In genomic region chr7:112199343-112199742, GRCm38 (mm10) we compare ENCODE assay signal across 27 mouse cellular contexts. TPM values are rescaled to one million over a fixed set of nuclear protein-coding genes. Genes with fewer than 3 reads are reported as not detected.
"Had no signal": no experiment of that assay in that cellular context is flagged by ENCODE, and none has a peak within 500 bp of the region (broad histone marks: within the 10 kb centered on the region; RNA-seq: fewer than 3 reads in every experiment).

No protein-coding gene starts in this region.

- H3K4me2 ChIP-seq: heart, embryonic 12.5 days; hindbrain, embryonic 12.5 days; hindbrain, embryonic 14.5 days; intestine, embryonic 15.5 days; limb, embryonic 12.5 days; liver, embryonic 11.5 days; liver, embryonic 13.5 days; liver, embryonic 15.5 days had no signal

- H3K4me3 ChIP-seq: gastrocnemius, adult 2 months; heart, embryonic 10.5 days; heart, embryonic 12.5 days; hindbrain, embryonic 10.5 days; hindbrain, embryonic 12.5 days; intestine, embryonic 15.5 days; limb, embryonic 10.5 days; limb, embryonic 12.5 days; liver, embryonic 13.5 days; liver, embryonic 15.5 days had no signal

- H3K27ac ChIP-seq: gastrocnemius, adult 2 months; hindbrain, embryonic 10.5 days; hindbrain, embryonic 12.5 days; hindbrain, embryonic 14.5 days; intestine, embryonic 15.5 days; limb, embryonic 10.5 days; limb, embryonic 12.5 days; liver, embryonic 13.5 days; liver, embryonic 15.5 days had no signal

- H3K4me1 ChIP-seq: liver, embryonic 13.5 days; liver, embryonic 15.5 days had no signal

- H3K9ac ChIP-seq: heart, embryonic 12.5 days; hindbrain, embryonic 12.5 days; hindbrain, embryonic 14.5 days; intestine, embryonic 15.5 days; limb, embryonic 12.5 days; liver, embryonic 13.5 days; liver, embryonic 15.5 days; liver, postnatal 0 days had no signal

- ATAC-seq: inflammation-experienced regulatory T-cells, adult 6 months; intestine, embryonic 15.5 days; intestine, postnatal 0 days; liver, postnatal 0 days had no signal

- H3K27me3 ChIP-seq: heart, embryonic 12.5 days; hindbrain, embryonic 12.5 days; limb, embryonic 12.5 days; liver, embryonic 13.5 days; liver, embryonic 15.5 days had no signal

- H3K36me3 ChIP-seq: heart, embryonic 10.5 days; heart, embryonic 12.5 days; hindbrain, embryonic 10.5 days; hindbrain, embryonic 12.5 days; intestine, embryonic 15.5 days; limb, embryonic 10.5 days; limb, embryonic 12.5 days; liver, embryonic 13.5 days; liver, embryonic 15.5 days had no signal

- H3K9me3 ChIP-seq: heart, embryonic 10.5 days; heart, embryonic 12.5 days; hindbrain, embryonic 10.5 days; hindbrain, embryonic 12.5 days; intestine, embryonic 15.5 days; limb, embryonic 10.5 days; limb, embryonic 12.5 days; liver, embryonic 13.5 days; liver, embryonic 15.5 days had no signal

- DNase-seq: gastrocnemius, adult 2 months; gastrocnemius, postnatal 10 days; gastrocnemius, postnatal 25 days; heart, adult 18-20 months; heart, postnatal 10 days; heart, postnatal 4 days; kidney, adult 18-20 months; kidney, adult 8-10 months; kidney, postnatal 10 days; kidney, postnatal 25 days; kidney, postnatal 4 days; liver; liver, embryonic 13.5 days; liver, postnatal 0 days had no signal

RNA-seq across cellular contexts. Expression of gene Dkk3, which starts 40.5 kb away (rescaled TPM):
- total RNA-seq: granulocyte monocyte progenitor cell, adult 5-6 weeks had no signal
